Mouse (Mus musculus) heart, embryonic 14.5 days (tissue): ENCODE data around the gene Fam129b. TPM values are rescaled to one million over a fixed set of nuclear protein-coding genes. Genes with fewer than 3 reads are reported as not detected.
A peak's percentile ranks its signal among the peaks of the same experiment; 100 is the strongest.

Source experiments
- ATAC-seq: fragments of 200-750 bp; cut with Nextera tagmentation; 2 replicates; pipeline ENCODE4 v1.8.0; 2017; ENCODE audit warnings: low read depth, moderate TSS enrichment; ENCODE audit not compliant: insufficient number of reproducible peaks, insufficient read depth, low FRiP score
- H3K27ac ChIP-seq, 2 experiments: fragments of 200-500 bp in 1 of 2; fragments of 300-500 bp in 1 of 2; sonication (generic) in 1 of 2; replicated peaks in 1 of 2; 2 replicates each; pipeline ENCODE4 v1.5.1; 2012 to 2014; ENCODE audit warnings: low read depth in 2 of 2, low read length in 2 of 2, control low read depth in 1 of 2, mild to moderate bottlenecking in 1 of 2, mixed read lengths in 1 of 2; ENCODE audit not compliant: control insufficient read depth in 1 of 2, insufficient read depth in 1 of 2
- H3K27me3 ChIP-seq: fragments of 300-500 bp; sonication (generic); 2 replicates; pipeline ENCODE4 v1.6.1; 2014; ENCODE audit warnings: mild to moderate bottlenecking, low read length, control low read depth; ENCODE audit not compliant: control insufficient read depth, insufficient read depth
- H3K36me3 ChIP-seq: fragments of 300-500 bp; sonication (generic); 2 replicates; pipeline ENCODE4 v1.6.1; 2014; ENCODE audit warnings: mild to moderate bottlenecking, control low read depth, low read length, mixed read lengths; ENCODE audit not compliant: control insufficient read depth, insufficient read depth
- H3K4me1 ChIP-seq, 2 experiments: fragments of 200-500 bp in 1 of 2; fragments of 300-500 bp in 1 of 2; sonication (generic) in 1 of 2; 2 replicates each; pipeline ENCODE4 v1.6.1; 2012 to 2014; ENCODE audit warnings: low read length in 2 of 2, control low read depth in 1 of 2, mixed read lengths in 1 of 2; ENCODE audit not compliant: control insufficient read depth in 2 of 2, insufficient read depth in 2 of 2
- H3K4me2 ChIP-seq: fragments of 300-500 bp; sonication (generic); 2 replicates; pipeline ENCODE4 v1.6.1; 2014; ENCODE audit warnings: mild to moderate bottlenecking, low read length
- H3K4me3 ChIP-seq, 2 experiments: fragments of 200-500 bp in 1 of 2; fragments of 300-500 bp in 1 of 2; sonication (generic) in 1 of 2; 2 replicates each; pipeline ENCODE4 v1.5.1; 2012 to 2014; ENCODE audit warnings: low read length in 2 of 2, mild to moderate bottlenecking in 2 of 2, control low read depth in 1 of 2, low read depth in 1 of 2, moderate library complexity in 1 of 2; ENCODE audit not compliant: control insufficient read depth in 1 of 2, insufficient read depth in 1 of 2
- H3K9ac ChIP-seq: fragments of 300-500 bp; sonication (generic); 2 replicates; pipeline ENCODE4 v1.6.1; 2014; ENCODE audit warnings: mild to moderate bottlenecking, low read length
- H3K9me3 ChIP-seq: fragments of 300-500 bp; sonication (generic); 2 replicates; pipeline ENCODE4 v1.6.1; 2016; ENCODE audit warnings: low read length, control low read depth; ENCODE audit not compliant: control insufficient read depth
- WGBS: fragments of 180-500 bp; shearing (Covaris S2); extraction: QIAGEN DNeasy Blood & Tissue Kit; methylation state at CpG from one replicate; pipeline ENCODE4 v1.1.7; 2014; 5-methylcytosine and 5-hydroxymethylcytosine counted together
- polyA plus RNA-seq: library from polyadenylated mRNA; unstranded; fragments of >200 nt; fragmentation: Nextera tagmentation; extraction: Ambion mirVana; gene quantifications from 2 replicates; pipeline ENCODE4 v1.2.1, GENCODE M21; 2014

Fam129b gene
- polyA plus RNA-seq, 1 experiment from 2014 or later, result 25.1 TPM

DNA sequence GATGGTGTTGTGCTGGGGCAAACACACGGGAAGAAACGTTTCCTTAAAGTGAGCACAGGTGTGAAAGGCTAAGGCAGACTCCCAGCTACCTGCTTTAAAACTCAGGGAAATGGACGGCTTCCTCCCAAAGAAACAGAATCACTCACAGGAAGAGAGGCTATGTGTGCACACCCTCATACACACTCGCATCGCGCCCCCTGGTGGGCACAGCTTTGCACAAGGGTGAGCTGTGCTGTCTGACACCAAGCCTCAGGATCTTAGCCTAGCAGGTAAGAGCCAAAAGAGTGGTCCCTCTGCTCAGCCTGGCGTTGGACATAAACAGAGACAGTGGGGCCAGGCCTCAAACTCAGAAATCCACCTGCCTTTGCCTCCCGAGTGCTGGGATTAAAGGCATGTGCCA is 21.7 kb upstream of the Fam129b start:
- H3K9me3 ChIP-seq, result no peaks in the 10 kb centered on the region
- H3K4me2 ChIP-seq, result no peak overlapping the region
- ATAC-seq, result peak; percentile 75; the same call in 1 of the 2 replicates
- H3K27me3 ChIP-seq, result peaks cover 7% of the 10 kb centered on the region
- H3K9ac ChIP-seq, result no peak overlapping the region
- H3K36me3 ChIP-seq, result no peaks in the 10 kb centered on the region
- H3K4me1 ChIP-seq, result 0 out of 4 replicates have a peak, but pooled peaks cover 0 to 4% of the 10 kb centered on the region in 2 experiments
- H3K4me3 ChIP-seq, result no peak overlapping the region
- WGBS, result 3% methylated on average over 8 of the region's 8 CpGs
- no peak overlapping the region for H3K27ac ChIP-seq

- peaks cover 7% of the 10 kb centered on the region for H3K27me3 ChIP-seq
- no peaks in the 10 kb centered on the region for H3K36me3 ChIP-seq
- WGBS, result 50% methylated on average over 7 of the region's 7 CpGs
- no peak overlapping the region for H3K9ac ChIP-seq
- H3K9me3 ChIP-seq, result no peaks in the 10 kb centered on the region
- 0 out of 4 replicates have a peak, but pooled peaks cover 0 to 4% of the 10 kb centered on the region in 2 experiments for H3K4me1 ChIP-seq
- H3K27ac ChIP-seq, result no peak overlapping the region
- no peak overlapping the region for H3K4me2 ChIP-seq
- no peak overlapping the region for H3K4me3 ChIP-seq
- no peak for ATAC-seq
Observed at GRCm38 (mm10) chr2:32855046-32855785, 20.7 kb upstream of the Fam129b start.

DNA sequence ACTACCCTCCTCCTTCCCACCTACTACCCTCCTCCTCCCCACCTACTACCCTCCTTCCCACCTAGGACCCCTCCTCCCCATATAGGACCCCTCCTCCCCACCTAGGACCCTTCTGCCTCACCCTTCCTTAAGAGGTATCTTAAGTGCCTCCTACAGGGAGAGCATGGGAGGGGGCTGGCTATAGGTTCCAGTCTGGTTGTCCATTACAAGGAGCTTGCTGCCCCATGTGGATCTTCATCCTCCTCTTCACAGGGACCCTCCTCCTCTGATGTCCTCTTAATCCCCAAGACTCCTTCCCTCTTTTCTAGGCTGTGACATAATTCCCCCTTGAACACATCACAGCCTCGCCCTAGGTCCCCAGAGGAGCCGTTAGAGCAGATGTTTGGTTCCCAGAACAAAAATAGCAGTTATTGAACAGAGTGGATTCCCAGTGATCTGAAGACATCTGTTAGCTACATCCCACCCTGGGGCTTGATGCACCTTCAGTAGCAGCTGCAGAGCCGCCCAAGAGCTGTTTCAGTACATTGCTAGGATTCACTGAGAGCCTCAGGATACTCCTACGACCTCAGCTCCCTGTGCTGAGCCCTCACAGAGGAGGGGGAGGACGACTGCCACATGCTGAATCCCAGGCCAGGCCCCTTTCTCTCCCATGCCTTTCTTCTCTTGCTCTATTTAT is 20.0 kb upstream of the Fam129b start:
- Histone ChIP-seq H3K27me3 (peaks cover 7% of the 10 kb centered on the region), H3K4me2 (no peak overlapping the region), H3K9me3 (no peaks in the 10 kb centered on the region), H3K36me3 (no peaks in the 10 kb centered on the region), H3K4me3 (no peak overlapping the region), H3K27ac (no peak overlapping the region), H3K4me1 (0 out of 4 replicates have a peak, but pooled peaks cover 0 to 4% of the 10 kb centered on the region in 2 experiments), H3K9ac (no peak overlapping the region)
- ATAC-seq, result no peak
- 45% methylated on average over 5 of the region's 5 CpGs for WGBS

GRCm38 (mm10) chr2:32857584-32857983 is 18.3 kb upstream of the Fam129b start:
- WGBS, result under 1% methylated on average over 7 of the region's 7 CpGs
- no peaks in the 10 kb centered on the region for H3K27me3 ChIP-seq
- no peaks in the 10 kb centered on the region for H3K9me3 ChIP-seq

GRCm38 (mm10) chr2:32859010-32859621 is 16.8 kb upstream of the Fam129b start:
- no peaks in the 10 kb centered on the region for H3K4me1 ChIP-seq
- no peak overlapping the region for H3K9ac ChIP-seq
- H3K27ac ChIP-seq, result no peak overlapping the region
- H3K4me2 ChIP-seq, result no peak overlapping the region
- H3K9me3 ChIP-seq, result no peaks in the 10 kb centered on the region
- H3K27me3 ChIP-seq, result no peaks in the 10 kb centered on the region
- H3K36me3 ChIP-seq, result no peaks in the 10 kb centered on the region
- WGBS, result 46% methylated on average over 10 of the region's 10 CpGs
- no peak overlapping the region for H3K4me3 ChIP-seq
- no peak for ATAC-seq

More at GRCm38 (mm10) chr2:32857584-32857983, 18.3 kb upstream of the Fam129b start:
- H3K36me3 ChIP-seq, result no peaks in the 10 kb centered on the region
- no peak overlapping the region for H3K4me3 ChIP-seq
- no peak overlapping the region for H3K27ac ChIP-seq
- no peaks in the 10 kb centered on the region for H3K4me1 ChIP-seq
- no peak; the same call in 1 of the 2 replicates for ATAC-seq
- H3K4me2 ChIP-seq, result no peak overlapping the region
- H3K9ac ChIP-seq, result no peak overlapping the region

DNA sequence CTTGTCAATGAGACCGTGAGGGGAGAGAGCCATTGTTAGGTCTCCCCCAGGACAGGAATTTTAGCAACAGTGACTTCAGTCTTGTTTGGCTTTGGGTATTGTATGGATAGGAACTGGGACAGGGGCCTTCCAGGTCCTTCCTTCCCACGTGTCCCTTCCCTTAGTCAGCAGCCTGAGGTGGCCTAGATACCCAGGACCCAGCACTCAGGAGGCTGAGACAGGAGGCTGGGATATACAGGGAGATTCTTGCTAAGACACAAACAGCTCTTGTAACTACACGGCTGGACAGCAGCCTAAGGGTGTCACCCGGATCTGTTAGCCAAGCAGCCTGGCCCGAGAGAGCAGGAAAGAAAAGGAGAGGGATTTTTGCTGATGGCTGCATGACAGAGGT is 16.3 kb upstream of the Fam129b start:
- no peak for ATAC-seq
- no peak overlapping the region for H3K4me3 ChIP-seq
- no peaks in the 10 kb centered on the region for H3K4me1 ChIP-seq
- no peak overlapping the region for H3K27ac ChIP-seq
- no peaks in the 10 kb centered on the region for H3K9me3 ChIP-seq
- H3K36me3 ChIP-seq, result no peaks in the 10 kb centered on the region
- H3K4me2 ChIP-seq, result no peak overlapping the region
- H3K27me3 ChIP-seq, result no peaks in the 10 kb centered on the region
- no peak overlapping the region for H3K9ac ChIP-seq
- whole genome bisulfite sequencing, result 72% methylated on average over 5 of the region's 5 CpGs

GRCm38 (mm10) chr2:32860799-32861198 is 15.1 kb upstream of the Fam129b start:
- 84% methylated on average over 8 of the region's 8 CpGs for WGBS
- Histone ChIP-seq H3K9me3 (no peaks in the 10 kb centered on the region), H3K4me3 (no peak overlapping the region), H3K27ac (no peak overlapping the region), H3K4me1 (no peaks in the 10 kb centered on the region), H3K9ac (no peak overlapping the region), H3K4me2 (no peak overlapping the region), H3K36me3 (no peaks in the 10 kb centered on the region), H3K27me3 (no peaks in the 10 kb centered on the region)
- ATAC-seq, result no peak
